Mouse (Mus musculus) gastrocnemius, postnatal 10 days (tissue): Measurements from ENCODE around the gene Hilpda. TPM values are rescaled to one million over a fixed set of nuclear protein-coding genes. Genes with fewer than 3 reads are reported as not detected.
A peak's percentile ranks its signal among the peaks of the same experiment; 100 is the strongest.

Experiments
- DNase-seq: peaks from one replicate; pipeline ENCODE4 v3.0.0; 2021; ENCODE audit warnings: mixed read lengths
- total RNA-seq, 2 experiments: library from RNA; stranded (reverse); gene quantifications; 2 replicates each; pipeline ENCODE4 v1.2.3; 2021

Gene Hilpda
- total RNA-seq, 2 experiments from 2014 or later, result 6.9 to 8.8 TPM

DNA sequence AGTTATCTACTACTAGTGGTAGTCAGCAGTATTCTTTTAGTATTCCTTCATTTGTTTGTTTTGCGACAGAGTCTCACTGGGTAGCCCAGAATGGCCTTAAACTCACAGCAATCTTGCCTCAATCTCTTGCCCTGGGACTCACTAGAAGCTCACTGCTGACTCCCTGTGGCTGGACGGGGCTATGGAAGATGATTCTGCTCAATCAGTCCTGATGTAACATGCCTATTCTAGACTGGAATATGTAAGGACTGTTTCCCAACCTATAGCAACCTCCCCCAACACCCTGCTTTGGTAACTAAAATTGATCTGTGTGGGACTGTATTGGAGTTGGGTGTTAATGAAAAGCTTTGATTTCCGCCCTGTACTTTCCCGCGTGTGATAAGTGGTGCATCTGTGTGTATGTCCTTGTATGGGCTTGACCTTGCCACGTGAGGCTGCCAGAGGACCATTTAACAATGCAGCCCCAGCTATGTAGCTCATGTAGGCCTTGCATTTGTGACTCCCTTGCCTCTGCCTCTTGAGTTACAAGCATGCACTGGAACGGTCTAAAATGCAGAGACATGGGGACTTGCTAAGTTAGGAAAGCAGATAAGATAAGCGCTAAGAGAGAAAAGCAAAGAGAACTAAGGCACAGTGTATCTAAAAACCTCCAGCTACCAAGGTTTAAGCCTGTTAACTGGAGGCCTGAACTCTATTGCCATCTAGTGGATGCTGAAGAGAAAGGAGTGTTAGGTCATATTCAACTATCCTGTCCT lies 6.4 kb downstream of the Hilpda start:
- peak; percentile 35 for DNase-seq

DNA sequence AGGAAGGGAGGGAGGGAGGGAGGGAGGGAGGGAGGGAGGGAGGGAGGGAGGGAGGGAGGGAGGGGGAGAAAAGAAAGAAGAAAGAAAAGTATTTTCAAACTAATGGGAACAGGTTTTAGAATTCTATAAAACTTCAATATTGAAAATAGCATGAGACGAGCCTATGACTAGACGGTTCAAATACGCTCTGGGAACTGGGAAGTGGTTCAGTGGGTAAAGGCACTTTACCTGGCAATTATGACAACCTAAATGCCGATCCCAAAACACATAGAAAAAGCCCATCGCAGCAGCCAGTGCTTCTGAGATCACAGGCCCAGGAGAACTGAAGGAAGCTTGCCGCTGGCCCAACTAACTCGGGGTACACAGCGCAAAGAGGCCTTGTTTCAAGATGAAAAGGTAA lies 7.0 kb downstream of the Hilpda start, which contains the start of gene Fam71f2:
Fam71f2 (plus strand) TSS at position 301 of the 400 bp plus-strand sequence.
- no peak for DNase-seq

GRCm38 (mm10) chr6:29280671-29281070 lies 8.4 kb downstream of the Hilpda start:
- no peak for DNase-seq

GRCm38 (mm10) chr6:29286870-29287269 lies 14.6 kb downstream of the Hilpda start:
- DNase-seq, result no peak

- DNase-seq, result no peak
Observed at GRCm38 (mm10) chr6:29287481-29287880, 15.2 kb downstream of the Hilpda start.

- no peak for DNase-seq
Observed at GRCm38 (mm10) chr6:29287944-29288343, 15.7 kb downstream of the Hilpda start.

DNA sequence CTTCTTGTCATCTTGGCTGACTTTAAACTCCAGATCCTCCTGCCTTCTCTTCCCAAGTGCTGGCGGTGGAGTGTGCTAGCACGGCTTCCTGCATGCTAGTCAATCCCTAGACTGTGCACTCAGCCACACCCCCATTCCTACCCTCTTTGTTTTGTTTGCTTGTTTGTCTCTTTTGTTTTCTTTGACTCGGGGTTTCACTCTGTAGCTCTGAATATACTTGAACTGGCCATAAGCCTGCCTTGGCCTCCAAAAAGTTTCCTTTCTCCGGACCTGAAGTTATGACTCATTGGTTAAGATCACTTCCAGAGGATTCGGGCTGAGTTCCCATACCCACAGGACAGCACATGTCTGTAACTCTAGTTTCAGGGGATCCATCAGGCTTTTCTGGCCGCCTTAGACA lies 16.4 kb downstream of the Hilpda start:
- DNase-seq, result no peak

DNA sequence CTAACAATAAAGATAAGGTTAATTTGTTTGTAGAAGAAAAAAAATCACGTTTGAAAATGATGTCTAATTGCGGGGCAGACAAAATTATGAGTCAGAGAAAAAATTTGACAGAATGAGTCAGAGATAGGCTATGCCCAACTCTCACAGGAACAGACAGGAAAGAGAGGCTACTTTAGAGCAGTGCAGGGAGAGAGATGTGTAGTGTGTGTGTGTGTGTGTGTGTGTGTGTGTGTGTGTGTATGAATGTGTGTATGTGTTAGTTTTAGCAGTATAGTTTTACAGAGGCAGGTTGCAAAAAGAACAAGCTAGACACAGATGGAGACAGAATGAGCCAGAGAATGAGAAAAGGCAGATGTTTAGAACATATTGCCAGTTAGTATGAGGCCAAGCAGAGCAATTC lies 26.8 kb downstream of the Hilpda start:
- DNase-seq, result no peak

DNA sequence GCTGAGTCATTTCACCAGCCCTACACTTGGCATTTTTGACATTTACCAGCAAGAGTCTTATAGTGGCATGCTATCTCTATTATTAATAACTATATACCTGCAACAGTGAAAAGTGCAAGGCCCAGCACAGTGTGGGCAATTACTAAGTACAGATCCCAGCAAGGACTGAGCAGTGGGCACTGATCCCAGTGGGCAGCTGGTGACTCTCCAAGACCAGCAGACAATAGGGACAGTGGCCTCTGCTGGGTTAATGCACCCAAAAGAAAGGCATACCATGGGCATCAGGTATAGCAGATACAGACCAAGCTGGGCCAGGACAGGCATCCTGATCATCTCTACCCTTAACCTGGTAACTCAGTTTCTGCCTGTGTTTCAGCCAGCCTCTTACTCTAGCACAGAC lies 31.0 kb downstream of the Hilpda start:
- DNase-seq, result no peak

GRCm38 (mm10) chr6:29303726-29304125 lies 31.4 kb downstream of the Hilpda start:
- no peak for DNase-seq

DNA sequence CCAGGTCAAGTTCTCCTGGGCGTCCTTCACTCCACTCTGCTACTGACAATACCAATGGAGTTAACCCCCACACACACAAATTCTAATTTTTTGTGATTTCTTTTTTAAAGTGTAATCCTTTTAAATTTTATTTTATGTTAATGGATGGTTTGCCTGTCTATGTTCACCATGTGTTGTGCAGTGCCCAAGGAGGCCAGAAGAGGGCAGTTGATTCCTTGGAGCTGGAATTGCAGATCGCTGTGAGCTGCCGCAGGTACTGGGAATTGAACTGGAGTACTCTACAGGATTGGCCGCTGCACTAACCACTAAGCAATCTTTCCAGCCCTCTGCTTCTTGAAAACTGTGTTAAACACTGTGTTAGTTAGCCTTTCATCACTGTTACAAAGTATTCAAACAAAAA lies 33.2 kb downstream of the Hilpda start:
- no peak for DNase-seq

- no peak for DNase-seq
Observed at GRCm38 (mm10) chr6:29308846-29309605, 36.7 kb downstream of the Hilpda start.

- no peak for DNase-seq
Observed at GRCm38 (mm10) chr6:29313690-29314202, 41.5 kb downstream of the Hilpda start.

DNA sequence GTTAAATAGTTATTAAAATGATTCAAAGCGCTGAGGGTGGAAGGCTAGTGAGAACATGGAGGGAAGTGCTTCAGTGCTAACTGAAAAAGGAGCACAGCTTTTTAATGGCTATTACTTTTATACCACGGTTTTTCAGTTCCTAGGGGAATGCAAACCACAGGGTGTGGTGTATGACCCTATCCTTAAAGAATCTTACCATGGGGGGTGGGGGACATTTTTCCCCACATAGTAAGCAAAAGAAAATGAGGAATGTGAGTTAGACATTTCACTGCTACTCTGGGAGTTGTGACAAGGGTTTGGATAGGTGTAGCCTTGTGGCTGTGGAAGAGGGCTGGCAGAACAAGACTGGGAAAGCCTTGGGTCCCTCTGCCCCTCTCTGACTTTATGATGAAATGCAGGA lies 45.0 kb downstream of the Hilpda start:
- DNase-seq, result no peak

GRCm38 (mm10) chr6:29317941-29318340 lies 45.7 kb downstream of the Hilpda start:
- DNase-seq, result no peak

GRCm38 (mm10) chr6:29318879-29319278 lies 46.6 kb downstream of the Hilpda start, which contains the start of gene Fam71f1:
Fam71f1 (plus strand) TSS chr6:29319140.
- peak; percentile 21 for DNase-seq

- DNase-seq, result no peak
Observed at GRCm38 (mm10) chr6:29321586-29321985, 49.3 kb downstream of the Hilpda start.

GRCm38 (mm10) chr6:29322147-29322546 lies 49.9 kb downstream of the Hilpda start:
- DNase-seq, result no peak

- DNase-seq, result no peak
Observed at GRCm38 (mm10) chr6:29322735-29323134, 50.4 kb downstream of the Hilpda start.
